Mouse (Mus musculus) adrenal gland, postnatal 14 days (tissue): Measurements from ENCODE around the gene Dse. TPM values are rescaled to one million over a fixed set of nuclear protein-coding genes. Genes with fewer than 3 reads are reported as not detected.

Experiments
- DNase-seq: peaks from one replicate; pipeline ENCODE4 v3.0.0; 2021; ENCODE audit warnings: mixed read lengths
- total RNA-seq: library from RNA; stranded (reverse); gene quantifications from 2 replicates; pipeline ENCODE4 v1.2.3, GENCODE M21; 2021

Dse gene
- total RNA-seq, 1 experiment from 2014 or later: 12.2 TPM

DNA sequence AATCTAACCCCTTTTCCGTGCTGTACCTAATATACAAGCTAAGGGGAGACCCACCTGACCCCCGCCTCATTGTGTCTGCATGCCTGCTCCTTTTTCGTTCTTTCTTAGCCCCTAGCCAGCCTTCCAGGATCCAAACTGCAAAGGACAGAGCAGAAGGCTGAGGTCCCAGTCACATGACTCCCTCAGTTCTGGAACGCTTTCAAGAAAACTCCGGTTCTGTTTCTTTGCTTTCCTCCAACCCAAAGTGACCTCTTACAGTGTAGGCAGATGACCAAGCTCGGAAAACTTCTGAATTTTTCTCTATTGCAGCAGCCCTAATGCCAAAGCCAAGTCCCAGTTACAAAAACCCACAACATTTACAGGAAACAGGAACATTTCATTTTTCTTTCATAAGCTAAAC is 79.1 kb downstream of the Dse start:
- peak; percentile 28 for DNase-seq

DNA sequence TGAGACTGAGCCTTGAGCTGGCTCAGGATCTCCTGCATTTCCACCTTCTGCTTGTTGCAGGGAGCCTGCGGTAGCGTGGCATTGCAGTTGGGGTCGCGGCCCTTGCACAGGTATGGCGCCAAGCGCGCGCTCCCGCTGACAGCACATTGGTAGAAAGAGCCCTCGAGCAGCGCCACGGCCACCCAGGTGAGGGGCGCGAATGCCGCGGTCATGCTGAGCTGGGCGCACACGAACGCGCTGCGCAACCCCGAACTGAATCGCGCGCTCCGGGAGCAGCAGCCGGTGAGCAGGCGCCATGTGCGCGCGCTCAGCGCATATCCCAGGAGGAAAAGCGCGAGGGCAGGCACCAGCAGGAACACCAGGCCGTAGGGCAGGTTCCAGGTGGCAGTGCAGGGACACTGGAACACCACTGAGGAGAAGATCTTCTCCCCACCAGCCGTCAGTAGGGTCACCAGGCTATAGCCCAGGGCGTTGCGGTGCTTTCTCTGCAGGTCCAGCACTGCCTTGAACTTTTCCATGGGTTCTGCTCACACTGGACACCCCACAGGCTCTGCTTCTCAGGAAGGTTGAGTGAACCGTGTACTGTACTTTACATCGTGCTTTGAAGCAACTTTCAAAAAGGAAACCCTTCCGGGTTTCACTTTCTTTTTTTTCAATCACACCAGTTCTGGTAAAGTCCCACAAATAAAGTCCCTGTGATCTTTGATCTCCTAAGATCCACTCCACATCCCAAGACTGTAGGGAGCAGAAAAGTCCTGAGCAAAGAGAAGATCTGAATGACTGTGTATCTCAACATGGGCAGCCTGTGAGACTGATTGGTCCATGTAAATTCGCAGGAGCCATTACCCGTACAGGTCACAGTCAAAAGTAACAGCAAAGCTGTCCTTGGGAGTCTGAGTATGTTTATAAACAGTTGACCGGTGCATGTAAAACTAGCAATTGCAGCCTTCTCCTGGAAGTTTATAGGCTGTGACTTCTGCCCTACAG is 79.8 kb downstream of the Dse start, which contains the start of gene Calhm6:
Gene Calhm6, minus strand, starts transcription at position 593 of the 987 bp plus-strand sequence.
- DNase-seq: peak; percentile 73

DNA sequence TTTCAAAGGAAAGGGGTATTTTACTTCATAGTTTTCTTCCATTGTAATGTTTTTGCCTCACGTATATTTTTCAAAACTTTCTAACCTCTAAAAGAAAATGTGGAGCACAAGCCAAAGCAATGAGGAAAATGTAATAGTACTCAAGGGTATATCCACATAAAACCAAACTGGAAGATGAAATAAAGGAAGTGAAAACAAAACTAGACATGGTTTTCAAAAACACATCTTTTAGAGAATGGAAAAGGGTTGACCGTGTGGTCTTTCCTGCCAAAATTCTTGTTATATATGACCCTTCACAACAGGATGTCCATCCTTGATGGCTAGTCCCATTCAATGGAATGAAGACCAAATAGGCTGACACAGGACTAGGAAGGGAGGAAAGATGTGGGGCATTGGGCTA is 89.1 kb downstream of the Dse start:
- no peak for DNase-seq

DNA sequence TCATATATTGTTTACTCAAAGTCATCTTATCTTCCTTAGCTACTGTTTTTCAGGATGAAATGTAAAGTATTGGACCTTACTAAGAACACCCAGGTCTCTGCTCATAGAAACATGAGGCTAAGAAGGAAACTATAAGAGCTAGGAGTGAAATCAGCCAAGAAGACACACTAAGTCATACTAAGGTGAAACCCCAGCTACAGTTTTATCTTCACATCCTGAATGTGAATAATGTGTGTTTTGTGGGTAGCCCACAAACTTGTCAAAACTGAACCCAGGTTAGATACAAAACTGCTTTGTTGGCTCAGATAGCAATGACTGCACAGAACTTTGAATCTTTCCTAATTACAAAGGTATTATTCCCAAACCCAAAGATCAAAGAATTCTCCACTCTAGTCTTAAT is 89.7 kb downstream of the Dse start:
- no peak for DNase-seq

DNA sequence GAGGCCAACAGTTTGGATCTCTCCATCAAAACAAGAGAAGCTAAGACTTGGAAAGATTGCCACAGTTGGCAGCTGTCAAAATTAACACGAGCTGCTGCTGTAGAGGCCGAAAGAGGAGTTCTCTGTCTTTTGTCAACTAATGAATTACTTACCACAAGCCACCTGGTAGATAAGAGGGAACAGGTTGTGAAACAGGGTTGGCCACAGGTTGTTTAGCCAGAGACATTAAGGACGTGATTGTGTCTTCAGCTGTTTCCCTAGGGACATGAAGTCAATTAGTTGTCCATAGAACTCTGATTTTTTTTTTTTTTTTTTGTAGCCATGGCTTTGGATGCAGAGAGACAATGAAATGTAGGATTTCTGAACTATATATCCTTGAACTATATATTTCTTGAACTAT is 90.4 kb downstream of the Dse start:
- no peak for DNase-seq

DNA sequence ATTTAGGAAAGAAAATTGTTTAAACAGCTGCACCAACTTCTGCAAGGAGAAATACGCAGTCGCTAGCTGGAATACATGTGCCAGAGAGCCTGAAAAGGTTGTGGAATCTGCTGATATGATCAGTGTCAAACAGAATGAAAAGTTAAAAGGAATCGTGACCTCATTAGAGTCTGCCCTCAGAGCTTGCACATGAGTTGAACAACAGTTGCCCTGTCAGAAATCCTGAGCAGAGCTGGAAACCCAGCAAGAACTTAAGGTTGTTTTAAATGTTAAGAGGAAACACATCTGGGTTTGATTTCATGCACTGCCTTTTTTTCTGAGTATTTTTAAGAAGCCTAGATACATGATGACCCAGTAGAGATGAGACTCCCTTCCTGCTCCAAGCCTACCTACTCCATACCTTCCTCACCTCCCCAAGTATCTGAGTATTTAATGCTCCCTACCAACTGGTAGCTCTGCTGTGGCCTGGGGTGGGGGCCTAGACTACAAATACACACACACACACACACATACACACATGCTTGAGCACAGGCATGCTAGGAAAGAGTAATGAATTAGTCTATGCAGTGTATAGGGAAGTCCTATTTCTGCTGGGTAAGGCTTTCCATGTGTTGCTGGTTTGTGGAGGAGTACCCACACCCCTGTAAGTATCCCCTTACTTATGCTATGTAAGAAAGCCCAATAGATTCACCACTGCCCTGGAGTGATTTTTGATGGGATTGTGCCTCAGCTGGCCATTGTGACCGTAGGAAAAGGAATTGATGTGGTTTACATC is 95.4 kb downstream of the Dse start:
- DNase-seq: no peak

DNA sequence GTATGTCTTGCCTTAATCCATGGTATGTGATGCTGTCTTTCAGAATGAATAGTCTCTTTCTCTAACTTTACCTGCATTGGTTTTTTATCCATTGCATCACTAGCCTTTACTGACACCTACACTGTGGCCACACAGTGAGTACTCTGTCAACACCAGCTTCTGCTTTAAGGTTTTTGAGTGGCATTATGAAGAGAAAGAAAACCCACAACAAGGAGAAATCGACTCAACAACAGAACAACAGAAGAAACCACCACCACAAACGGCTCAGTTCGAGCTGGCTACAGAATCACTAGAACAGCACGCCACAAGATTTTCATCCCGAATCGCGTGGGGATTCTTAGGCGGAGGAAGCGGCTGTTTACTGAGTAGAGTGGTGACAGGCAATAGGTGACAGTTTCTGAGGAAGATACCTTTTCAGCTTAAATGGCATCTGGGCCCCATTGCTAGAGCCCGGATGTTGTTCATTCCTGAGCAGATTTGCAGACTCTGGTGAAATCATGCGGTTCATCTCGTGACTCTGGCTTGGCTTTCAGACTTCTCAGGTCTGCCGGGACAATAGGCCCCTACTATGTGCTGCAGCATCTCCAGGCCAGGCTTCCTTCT is 96.6 kb downstream of the Dse start:
- no peak for DNase-seq

Other genes starting within 250 kb of the Dse start
- 81.8 and 98.0 TPM in 2 replicates for gene Rwdd1, start 188.1 kb downstream of the Dse start, total RNA-seq
- not detected in 2 replicates for gene Trappc3l, start 170.1 kb downstream of the Dse start, total RNA-seq
- not detected in 2 replicates for gene Calhm4, start 163.4 kb downstream of the Dse start, total RNA-seq
- 0.15 TPM in 2 replicates for gene Calhm5, start 111.2 kb downstream of the Dse start, total RNA-seq
- 0.85 and 4.5 TPM in 2 replicates for gene Calhm6, start 79.7 kb downstream of the Dse start, total RNA-seq
- 52.2 and 54.2 TPM in 2 replicates for gene Tspyl1, start 74.5 kb upstream of the Dse start, total RNA-seq
- 12.5 and 16.1 TPM in 2 replicates for gene Tspyl4, start 89.7 kb upstream of the Dse start, total RNA-seq
- 0.19 and 0.30 TPM in 2 replicates for gene Col10a1, start 182.3 kb upstream of the Dse start, total RNA-seq
- 17.5 and 20.2 TPM in 2 replicates for gene Nt5dc1, start 210.8 kb upstream of the Dse start, total RNA-seq